Mouse (Mus musculus): ENCODE results near the gene Cenpp. TPM values are rescaled to one million over a fixed set of nuclear protein-coding genes. Genes with fewer than 3 reads are reported as not detected.
A peak's percentile ranks its signal among the peaks of the same experiment; 100 is the strongest.

The Cenpp gene
- polyA plus RNA-seq, 1 experiment from 2014 or later: 29.5 TPM

DNA sequence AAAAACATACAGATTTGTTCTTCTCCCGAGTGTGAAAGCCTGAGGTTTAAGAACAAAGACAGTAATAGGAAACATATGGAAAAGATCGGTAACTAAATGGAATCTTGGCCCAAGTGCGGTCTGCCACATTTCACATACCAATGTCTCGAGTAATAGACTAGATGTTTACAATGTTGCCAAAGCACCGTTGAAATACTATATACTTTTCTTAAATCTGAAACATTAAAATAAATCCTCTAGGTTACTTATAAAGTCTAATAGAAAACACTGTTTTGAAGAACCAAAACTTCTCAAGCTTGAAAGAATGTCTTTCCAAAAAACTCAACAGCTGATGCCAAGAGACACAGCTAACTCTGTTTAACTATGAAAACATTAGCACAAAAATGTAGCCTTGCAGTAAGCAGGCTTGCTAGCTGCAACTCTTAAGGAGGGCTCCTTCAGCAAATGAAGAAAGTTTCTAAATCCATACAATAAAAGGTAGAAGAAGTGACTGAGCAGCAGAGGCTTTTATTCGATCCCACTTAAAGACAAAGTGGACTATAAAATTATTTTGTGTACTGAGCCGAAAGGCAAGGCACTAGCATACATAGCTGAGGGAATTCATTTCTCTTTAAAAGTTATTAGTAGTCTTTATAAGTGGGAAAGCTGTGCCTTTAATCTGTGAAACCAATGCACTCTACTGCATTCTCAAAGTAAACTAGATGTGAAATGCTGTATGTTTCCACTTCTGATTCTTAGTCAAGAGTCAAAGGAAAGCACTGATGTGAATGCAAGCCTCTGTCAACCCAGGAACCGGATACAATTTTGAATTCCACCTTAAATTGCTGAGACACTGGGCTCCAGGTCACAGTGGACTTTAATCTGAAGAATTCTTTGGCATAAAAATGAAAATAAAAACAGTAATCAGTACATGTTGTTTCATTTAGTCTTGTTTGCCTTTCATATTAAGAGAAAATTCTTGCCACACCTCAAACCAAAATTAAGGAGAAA, 70.7 kb downstream of the Cenpp start, which contains the start of gene Omd:
Omd (plus strand) TSS at position 922 of the 990 bp plus-strand sequence.
- no peaks in the 10 kb centered on the region for H3K36me3 ChIP-seq (ENCODE audit: control insufficient read depth, insufficient read depth, low read length)
- WGBS (ENCODE audit: insufficient replicate concordance): 64% methylated on average over 8 of the region's 8 CpGs
- no peaks in the 10 kb centered on the region for H3K9me3 ChIP-seq (replicated peaks; ENCODE audit: control insufficient read depth, low read length)
- no peak within 1 kb of the TSS for H3K9ac ChIP-seq (ENCODE audit: low read depth, low read length)
- no peaks in the 10 kb centered on the region for H3K27me3 ChIP-seq (ENCODE audit: control insufficient read depth, insufficient read depth, low read length)
- no peak within 1 kb of the TSS for H3K4me3 ChIP-seq (ENCODE audit: low read depth, low read length)
- no peak for ATAC-seq (replicated peaks; ENCODE audit: insufficient number of reproducible peaks, low FRiP score, low TSS enrichment)
- 0 out of 2 replicates have a peak within 1 kb of the TSS, but pooled peaks have one; percentile 25 for H3K27ac ChIP-seq (ENCODE audit: low read depth, low read length)
- H3K4me1 ChIP-seq (ENCODE audit: control insufficient read depth, insufficient read depth, low read length): no peaks in the 10 kb centered on the region
- H3K4me2 ChIP-seq: no peak within 1 kb of the TSS

DNA sequence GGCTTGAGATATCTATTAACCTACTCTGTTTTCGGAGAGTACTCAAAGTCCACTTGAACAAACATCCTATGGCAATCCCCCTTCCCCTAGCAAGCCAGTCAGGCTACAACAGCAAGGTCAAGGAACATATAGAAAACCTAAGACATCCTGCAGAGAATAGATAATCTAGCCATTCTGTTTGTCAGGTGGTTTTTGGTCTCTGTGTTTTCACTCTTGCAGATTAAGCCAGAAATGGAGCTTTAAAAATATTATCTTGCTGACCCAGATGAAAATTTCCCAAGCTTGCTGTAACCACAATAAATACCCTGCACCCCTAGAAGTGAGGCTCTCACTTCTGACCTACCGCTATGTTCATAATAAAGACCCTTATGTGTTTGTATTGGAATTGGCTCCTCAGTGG, 81.2 kb downstream of the Cenpp start:
- no peak overlapping the region for H3K4me2 ChIP-seq
- no peak for ATAC-seq (replicated peaks; ENCODE audit: insufficient number of reproducible peaks, low FRiP score, low TSS enrichment)
- H3K4me1 ChIP-seq (ENCODE audit: control insufficient read depth, insufficient read depth, low read length): no peaks in the 10 kb centered on the region
- H3K27ac ChIP-seq (ENCODE audit: low read depth, low read length): no peak overlapping the region
- H3K36me3 ChIP-seq (ENCODE audit: control insufficient read depth, insufficient read depth, low read length): no peaks in the 10 kb centered on the region
- no peak overlapping the region for H3K9ac ChIP-seq (ENCODE audit: low read depth, low read length)
- H3K27me3 ChIP-seq (ENCODE audit: control insufficient read depth, insufficient read depth, low read length): no peaks in the 10 kb centered on the region
- 70% methylated on average over 2 of the region's 2 CpGs for WGBS (ENCODE audit: insufficient replicate concordance)
- no peaks in the 10 kb centered on the region for H3K9me3 ChIP-seq (replicated peaks; ENCODE audit: control insufficient read depth, low read length)
- H3K4me3 ChIP-seq (ENCODE audit: low read depth, low read length): no peak overlapping the region

DNA sequence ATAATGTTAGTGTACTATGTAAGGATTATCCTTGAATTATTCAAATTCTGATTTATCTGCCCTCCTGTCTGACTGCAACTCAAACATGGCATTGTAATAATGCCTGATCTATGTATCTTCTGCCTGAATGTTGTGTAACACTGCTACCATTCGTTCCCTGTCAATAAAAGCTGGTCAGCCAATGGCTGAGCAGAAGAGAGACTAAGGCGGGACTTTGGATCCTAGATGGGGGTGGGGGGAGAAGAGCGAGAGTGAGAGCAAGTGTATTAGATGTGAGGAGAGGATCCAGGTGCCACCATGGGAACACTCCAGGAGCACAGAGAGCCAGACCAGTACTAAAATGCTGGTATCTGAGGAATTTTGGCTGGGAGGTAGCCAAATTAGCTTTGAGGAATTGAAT, 82.2 kb downstream of the Cenpp start:
- H3K9me3 ChIP-seq (replicated peaks; ENCODE audit: control insufficient read depth, low read length): no peaks in the 10 kb centered on the region
- H3K9ac ChIP-seq (ENCODE audit: low read depth, low read length): no peak overlapping the region
- no peak for ATAC-seq (replicated peaks; ENCODE audit: insufficient number of reproducible peaks, low FRiP score, low TSS enrichment)
- no peaks in the 10 kb centered on the region for H3K4me1 ChIP-seq (ENCODE audit: control insufficient read depth, insufficient read depth, low read length)
- H3K27ac ChIP-seq (ENCODE audit: low read depth, low read length): no peak overlapping the region
- no peak overlapping the region for H3K4me2 ChIP-seq
- 56% methylated on average over 3 of the region's 3 CpGs for WGBS (ENCODE audit: insufficient replicate concordance)
- no peaks in the 10 kb centered on the region for H3K27me3 ChIP-seq (ENCODE audit: control insufficient read depth, insufficient read depth, low read length)
- no peaks in the 10 kb centered on the region for H3K36me3 ChIP-seq (ENCODE audit: control insufficient read depth, insufficient read depth, low read length)
- no peak overlapping the region for H3K4me3 ChIP-seq (ENCODE audit: low read depth, low read length)

DNA sequence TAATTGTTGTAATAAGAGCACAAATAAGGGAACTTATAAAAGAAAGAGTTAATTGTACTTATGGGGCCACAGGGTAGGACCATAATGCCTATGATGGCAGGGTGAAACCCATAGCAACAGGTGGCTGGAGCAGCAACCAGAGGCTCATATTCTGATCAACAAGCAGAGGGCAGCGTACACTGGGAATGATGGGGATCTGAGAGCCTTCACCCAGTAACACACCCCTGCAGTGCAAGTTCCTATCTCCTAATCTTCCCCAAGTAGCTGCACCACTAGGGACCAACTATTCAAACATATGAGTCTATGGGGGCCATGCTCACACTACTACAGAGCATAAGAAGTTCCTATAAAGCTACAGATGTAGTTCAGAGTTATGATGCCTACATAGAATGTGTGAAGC, 88.2 kb downstream of the Cenpp start:
- 89% methylated on average over 1 of the region's 1 CpGs for WGBS (ENCODE audit: insufficient replicate concordance)

DNA sequence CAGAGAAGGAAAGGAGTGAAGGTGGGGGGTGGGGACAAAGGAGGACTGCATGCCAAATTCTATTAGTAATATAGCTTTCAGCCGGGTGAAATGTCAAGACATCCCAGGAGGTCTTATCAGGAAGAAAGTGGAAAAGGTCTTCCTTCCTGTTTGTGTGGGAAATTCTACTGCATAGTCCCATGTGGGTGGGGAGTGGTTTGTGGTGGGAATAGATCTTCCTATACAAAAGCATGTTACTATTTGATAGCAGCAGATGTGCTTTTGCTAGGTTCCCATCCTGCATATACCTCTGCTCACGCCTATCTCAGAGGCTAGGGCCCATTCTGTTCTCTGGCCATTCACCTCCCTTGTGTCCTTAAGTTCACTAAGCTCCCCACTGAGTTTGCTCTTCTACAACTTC, 91.7 kb downstream of the Cenpp start:
- H3K27me3 ChIP-seq (ENCODE audit: control insufficient read depth, insufficient read depth, low read length): no peaks in the 10 kb centered on the region
- no peak overlapping the region for H3K27ac ChIP-seq (ENCODE audit: low read depth, low read length)
- ATAC-seq (replicated peaks; ENCODE audit: insufficient number of reproducible peaks, low FRiP score, low TSS enrichment): no peak
- no peaks in the 10 kb centered on the region for H3K4me1 ChIP-seq (ENCODE audit: control insufficient read depth, insufficient read depth, low read length)
- 42% methylated on average over 2 of the region's 2 CpGs for WGBS (ENCODE audit: insufficient replicate concordance)
- H3K4me3 ChIP-seq (ENCODE audit: low read depth, low read length): no peak overlapping the region
- no peak overlapping the region for H3K4me2 ChIP-seq
- H3K36me3 ChIP-seq (ENCODE audit: control insufficient read depth, insufficient read depth, low read length): no peaks in the 10 kb centered on the region
- H3K9me3 ChIP-seq (replicated peaks; ENCODE audit: control insufficient read depth, low read length): no peaks in the 10 kb centered on the region
- H3K9ac ChIP-seq (ENCODE audit: low read depth, low read length): no peak overlapping the region

More for the DNA sequence above, 88.2 kb downstream of the Cenpp start:
- Histone ChIP-seq H3K9ac (ENCODE audit: low read depth, low read length) (no peak overlapping the region), H3K4me1 (ENCODE audit: control insufficient read depth, insufficient read depth, low read length) (no peaks in the 10 kb centered on the region), H3K27ac (ENCODE audit: low read depth, low read length) (no peak overlapping the region), H3K4me2 (no peak overlapping the region), H3K4me3 (ENCODE audit: low read depth, low read length) (no peak overlapping the region), H3K9me3 (replicated peaks; ENCODE audit: control insufficient read depth, low read length) (no peaks in the 10 kb centered on the region), H3K27me3 (ENCODE audit: control insufficient read depth, insufficient read depth, low read length) (no peaks in the 10 kb centered on the region), H3K36me3 (ENCODE audit: control insufficient read depth, insufficient read depth, low read length) (no peaks in the 10 kb centered on the region)
- ATAC-seq (replicated peaks; ENCODE audit: insufficient number of reproducible peaks, low FRiP score, low TSS enrichment): no peak

DNA sequence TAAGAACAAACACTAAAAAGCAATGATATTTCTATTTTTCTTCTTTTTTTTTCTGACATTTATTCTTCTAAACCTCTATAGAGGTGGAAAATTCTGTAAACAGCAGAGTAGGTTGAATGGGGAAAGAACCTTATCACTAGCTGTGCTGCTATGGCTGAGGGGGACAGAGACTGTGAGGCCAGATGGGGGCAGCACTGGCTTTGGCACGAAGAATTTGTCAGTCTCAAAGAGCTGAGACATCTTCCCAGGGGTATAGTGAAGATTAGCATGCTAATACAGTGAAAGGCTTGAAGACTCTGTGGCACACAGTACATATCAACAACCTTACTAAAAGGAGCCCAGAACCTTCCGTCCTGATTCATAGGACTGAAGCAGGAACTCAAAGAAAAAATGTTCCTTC, 93.4 kb downstream of the Cenpp start:
- H3K4me3 ChIP-seq (ENCODE audit: low read depth, low read length): no peak overlapping the region

DNA sequence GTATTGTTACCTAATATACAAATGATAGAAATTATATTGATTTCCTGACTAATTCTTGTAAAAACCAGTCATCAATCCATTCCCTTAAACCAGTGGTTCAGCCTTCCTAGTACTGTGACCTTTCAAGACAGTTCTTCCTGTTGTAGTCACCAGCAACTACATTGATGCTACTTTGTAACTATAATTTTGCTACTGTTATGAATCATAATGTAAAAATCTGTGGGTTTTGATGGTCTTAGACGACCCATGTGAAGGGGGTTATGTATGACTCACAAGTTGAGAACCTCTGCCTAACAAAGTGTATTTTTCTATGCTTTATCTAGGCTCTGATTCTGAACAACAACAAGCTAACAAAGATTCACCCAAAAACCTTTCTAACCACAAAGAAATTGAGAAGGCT, 95.7 kb downstream of the Cenpp start:
- H3K27me3 ChIP-seq (ENCODE audit: control insufficient read depth, insufficient read depth, low read length): no peaks in the 10 kb centered on the region
- no peak overlapping the region for H3K4me3 ChIP-seq (ENCODE audit: low read depth, low read length)
- no peaks in the 10 kb centered on the region for H3K36me3 ChIP-seq (ENCODE audit: control insufficient read depth, insufficient read depth, low read length)
- H3K4me2 ChIP-seq: no peak overlapping the region
- WGBS (ENCODE audit: insufficient replicate concordance): 60% methylated on average over 1 of the region's 1 CpGs
- H3K9ac ChIP-seq (ENCODE audit: low read depth, low read length): no peak overlapping the region
- no peaks in the 10 kb centered on the region for H3K9me3 ChIP-seq (replicated peaks; ENCODE audit: control insufficient read depth, low read length)
- ATAC-seq (replicated peaks; ENCODE audit: insufficient number of reproducible peaks, low FRiP score, low TSS enrichment): no peak
- no peaks in the 10 kb centered on the region for H3K4me1 ChIP-seq (ENCODE audit: control insufficient read depth, insufficient read depth, low read length)
- H3K27ac ChIP-seq (ENCODE audit: low read depth, low read length): no peak overlapping the region

More for the DNA sequence above, 93.4 kb downstream of the Cenpp start:
- Histone ChIP-seq H3K4me1 (ENCODE audit: control insufficient read depth, insufficient read depth, low read length) (no peaks in the 10 kb centered on the region), H3K27me3 (ENCODE audit: control insufficient read depth, insufficient read depth, low read length) (no peaks in the 10 kb centered on the region), H3K9ac (ENCODE audit: low read depth, low read length) (no peak overlapping the region), H3K36me3 (ENCODE audit: control insufficient read depth, insufficient read depth, low read length) (no peaks in the 10 kb centered on the region), H3K9me3 (replicated peaks; ENCODE audit: control insufficient read depth, low read length) (no peaks in the 10 kb centered on the region), H3K4me2 (no peak overlapping the region), H3K27ac (ENCODE audit: low read depth, low read length) (no peak overlapping the region)
- ATAC-seq (replicated peaks; ENCODE audit: insufficient number of reproducible peaks, low FRiP score, low TSS enrichment): no peak
- WGBS (ENCODE audit: insufficient replicate concordance): 32% methylated on average over 2 of the region's 2 CpGs

DNA sequence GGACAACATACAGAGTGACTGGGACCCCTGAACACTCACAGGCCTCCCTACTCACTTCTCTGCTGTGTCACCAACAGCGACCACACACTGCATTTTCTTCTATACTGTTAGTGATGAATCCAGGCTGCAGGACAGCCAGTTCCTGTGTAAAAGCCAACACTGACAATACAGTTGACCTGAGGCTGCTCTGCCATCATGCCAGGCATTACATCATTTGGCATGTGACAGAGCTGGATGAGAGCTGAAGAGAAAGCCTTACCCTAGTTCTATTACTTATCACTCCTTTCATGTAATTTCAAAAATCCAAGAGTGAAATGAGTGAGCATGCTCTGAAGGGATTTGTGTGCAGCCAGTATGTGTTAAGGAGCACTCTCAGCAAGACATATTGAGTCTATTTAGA, 96.4 kb downstream of the Cenpp start:
- no peak overlapping the region for H3K4me2 ChIP-seq
- H3K4me3 ChIP-seq (ENCODE audit: low read depth, low read length): no peak overlapping the region
- no peak overlapping the region for H3K9ac ChIP-seq (ENCODE audit: low read depth, low read length)
- WGBS (ENCODE audit: insufficient replicate concordance): 79% methylated on average over 1 of the region's 1 CpGs
- H3K27ac ChIP-seq (ENCODE audit: low read depth, low read length): no peak overlapping the region
- no peaks in the 10 kb centered on the region for H3K27me3 ChIP-seq (ENCODE audit: control insufficient read depth, insufficient read depth, low read length)
- H3K4me1 ChIP-seq (ENCODE audit: control insufficient read depth, insufficient read depth, low read length): no peaks in the 10 kb centered on the region
- no peaks in the 10 kb centered on the region for H3K9me3 ChIP-seq (replicated peaks; ENCODE audit: control insufficient read depth, low read length)
- ATAC-seq (replicated peaks; ENCODE audit: insufficient number of reproducible peaks, low FRiP score, low TSS enrichment): no peak
- no peaks in the 10 kb centered on the region for H3K36me3 ChIP-seq (ENCODE audit: control insufficient read depth, insufficient read depth, low read length)

DNA sequence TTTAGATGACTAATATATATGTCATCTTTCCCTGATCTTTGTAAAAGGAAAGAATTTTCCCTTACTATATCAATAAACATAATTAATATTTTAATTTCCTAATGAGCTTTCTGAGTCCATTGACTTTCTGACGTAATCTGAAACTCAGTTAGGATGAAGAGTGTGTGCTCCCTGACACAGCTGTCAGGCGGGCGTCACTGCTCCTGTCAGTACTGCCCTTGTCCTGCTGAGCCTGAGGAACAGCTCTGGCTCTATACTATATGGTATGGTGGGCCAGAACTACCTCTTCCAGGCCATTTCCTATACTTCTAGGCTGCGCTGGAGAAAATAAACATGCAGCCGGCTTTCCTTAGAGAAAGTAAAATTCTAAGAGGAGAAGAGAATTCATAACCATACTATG, 98.1 kb downstream of the Cenpp start:
- Histone ChIP-seq H3K9ac (ENCODE audit: low read depth, low read length) (no peak overlapping the region), H3K27ac (ENCODE audit: low read depth, low read length) (no peak overlapping the region), H3K4me2 (no peak overlapping the region), H3K36me3 (ENCODE audit: control insufficient read depth, insufficient read depth, low read length) (no peaks in the 10 kb centered on the region), H3K9me3 (replicated peaks; ENCODE audit: control insufficient read depth, low read length) (no peaks in the 10 kb centered on the region), H3K27me3 (ENCODE audit: control insufficient read depth, insufficient read depth, low read length) (no peaks in the 10 kb centered on the region), H3K4me1 (ENCODE audit: control insufficient read depth, insufficient read depth, low read length) (no peaks in the 10 kb centered on the region), H3K4me3 (ENCODE audit: low read depth, low read length) (no peak overlapping the region)
- 78% methylated on average over 5 of the region's 5 CpGs for WGBS (ENCODE audit: insufficient replicate concordance)
- ATAC-seq (replicated peaks; ENCODE audit: insufficient number of reproducible peaks, low FRiP score, low TSS enrichment): no peak
